Mouse (Mus musculus) brain, adult 2 months (tissue): Measurements from ENCODE around the gene Zfp488.

Source experiments
- DNase-seq: peaks from one replicate; pipeline ENCODE4 v3.0.0; 2011; ENCODE audit warnings: low read depth, low spot score

Gene Zfp488

DNA sequence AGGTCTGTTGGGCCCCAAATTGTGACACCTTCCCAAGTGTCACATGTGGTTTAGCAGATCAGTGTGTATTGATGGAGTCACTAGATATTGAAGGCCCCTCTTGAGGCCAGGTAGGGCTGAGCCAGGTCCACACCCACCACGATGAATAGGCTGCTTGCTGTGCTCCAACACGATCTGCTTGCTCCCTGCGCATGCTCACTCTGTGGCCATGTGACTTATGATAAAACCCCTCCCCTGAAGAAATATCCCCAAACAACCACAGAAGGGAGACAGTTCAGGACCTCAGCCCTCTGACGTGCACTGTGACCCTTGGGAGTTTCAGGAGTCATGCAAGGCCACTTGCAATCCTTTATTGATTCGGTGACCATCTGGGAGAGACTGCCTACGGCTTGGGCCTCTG is 32.4 kb downstream of the Zfp488 start:
- no peak for DNase-seq

DNA sequence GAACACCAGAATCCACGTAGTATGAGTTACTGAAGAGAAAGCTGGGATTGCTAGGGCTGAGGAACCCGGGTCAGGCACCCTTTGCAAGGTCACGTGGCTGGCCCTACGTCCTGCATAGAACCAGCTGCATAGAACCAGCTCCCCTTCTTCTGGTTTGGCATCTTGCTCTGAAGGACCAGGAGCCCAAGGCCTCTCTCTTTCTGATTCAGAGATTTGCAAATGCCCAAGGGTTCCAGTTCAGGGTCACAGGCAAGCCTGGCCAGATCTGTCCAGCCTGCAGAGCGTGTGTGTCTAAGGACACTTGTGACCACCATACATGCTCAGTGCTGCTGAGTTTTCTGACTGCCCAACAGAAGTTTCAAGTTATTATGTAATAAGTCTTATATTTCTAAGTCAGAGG is 36.3 kb downstream of the Zfp488 start:
- DNase-seq: no peak

DNA sequence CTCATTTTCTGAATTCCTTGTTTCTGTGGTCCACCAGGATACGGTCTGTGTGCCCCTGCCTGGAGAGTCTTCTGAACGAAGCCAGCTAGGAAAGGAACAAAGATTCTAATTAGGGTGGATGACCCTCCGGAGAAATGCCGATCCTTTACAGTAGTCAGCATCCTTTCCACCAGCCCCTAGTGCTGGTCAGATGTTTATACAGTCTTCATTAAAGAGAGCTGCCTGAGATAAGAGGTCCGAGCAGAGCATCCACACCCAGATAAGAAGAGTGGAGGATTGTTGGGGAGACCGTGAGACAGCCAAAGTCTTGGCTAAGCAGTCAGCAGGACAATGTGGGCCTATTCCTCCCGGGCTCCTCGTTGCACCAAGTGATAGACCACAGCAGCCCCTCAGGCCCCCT is 37.8 kb downstream of the Zfp488 start, which contains the start of gene Gdf2:
Gdf2 (plus strand) TSS at position 301 of the 400 bp plus-strand sequence.
- DNase-seq: no peak

DNA sequence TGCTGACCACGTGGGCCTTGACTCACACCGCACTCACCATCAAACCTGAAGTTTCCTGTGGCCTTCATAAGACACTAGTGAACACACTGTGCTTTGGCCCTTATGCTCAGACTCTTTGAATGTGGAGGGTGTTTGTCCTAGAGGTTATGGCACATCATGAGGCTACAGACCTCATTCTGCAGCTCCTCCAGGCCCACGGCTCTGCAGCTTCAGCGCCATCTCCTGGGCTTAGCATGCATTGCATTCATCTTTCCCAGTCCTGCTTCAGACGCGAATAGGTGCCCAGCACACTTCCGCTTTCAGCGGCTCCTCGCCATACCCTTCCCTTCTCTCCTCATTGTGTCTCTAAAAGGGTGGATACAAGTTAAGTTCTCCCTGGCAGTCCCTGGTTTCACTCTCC is 39.4 kb downstream of the Zfp488 start:
- peak; percentile 83 for DNase-seq

DNA sequence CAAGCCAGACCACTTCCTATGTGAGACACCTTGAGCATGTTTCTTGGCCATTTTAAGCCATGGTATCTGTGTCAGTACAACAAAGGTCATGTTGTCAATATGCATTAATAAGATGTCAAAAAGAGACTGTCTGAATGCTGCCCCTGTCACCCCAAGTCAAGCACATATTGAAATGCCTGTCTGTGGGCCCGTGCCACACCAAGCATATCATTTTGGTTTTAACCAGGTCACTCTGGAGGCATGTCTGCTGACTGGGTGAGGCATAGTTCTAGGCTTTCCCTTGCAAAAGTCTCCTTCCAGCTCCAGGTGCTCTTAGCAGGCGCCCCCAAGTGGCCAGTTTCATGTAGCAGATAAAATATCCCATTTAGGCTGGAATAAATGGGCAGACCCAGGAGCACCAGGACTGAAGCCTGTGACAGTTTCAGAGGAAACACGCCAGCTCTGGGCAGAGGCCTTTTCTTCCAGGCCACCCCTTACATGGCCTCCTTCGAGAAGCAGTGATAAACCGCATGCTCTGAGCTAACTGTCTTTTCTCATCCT is 44.7 kb downstream of the Zfp488 start:
- DNase-seq: peak; percentile 59

DNA sequence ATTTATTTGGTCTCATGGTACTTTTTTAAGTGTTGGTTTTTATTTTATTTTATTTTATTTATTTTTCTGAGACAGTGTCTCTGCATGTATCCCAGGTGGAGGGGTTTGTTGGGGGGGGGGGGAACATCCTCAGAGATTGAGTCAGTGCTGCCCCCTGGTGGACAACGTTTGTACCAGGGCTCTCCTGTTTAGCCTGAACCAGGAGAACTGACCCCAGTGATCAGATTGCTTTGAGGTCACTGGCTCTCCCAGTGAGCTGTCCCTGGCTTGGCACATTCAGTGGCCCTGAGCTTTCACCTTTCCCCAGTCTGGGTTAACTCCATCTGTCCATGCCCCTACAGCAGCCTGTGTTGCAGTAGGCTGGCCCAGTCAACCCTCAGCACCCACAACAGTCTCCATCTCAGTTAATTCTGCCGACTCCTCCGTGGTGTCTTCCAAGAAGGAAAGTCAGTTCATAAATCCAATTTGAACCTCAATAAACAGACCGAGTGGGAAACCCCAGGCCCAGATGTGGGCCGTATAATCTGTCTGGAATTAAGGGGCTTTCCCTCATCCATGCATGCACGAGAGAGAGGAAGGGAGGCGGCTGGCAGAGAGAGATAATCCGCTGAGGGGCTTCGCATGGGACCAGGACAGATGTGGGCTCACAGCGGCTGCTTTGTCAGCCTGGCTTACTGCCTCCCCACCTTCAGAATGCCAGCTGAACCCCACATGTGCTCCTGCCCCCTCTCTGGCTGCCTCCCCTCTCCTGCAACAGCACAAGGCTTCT is 45.4 kb downstream of the Zfp488 start:
- peak; percentile 59 for DNase-seq

DNA sequence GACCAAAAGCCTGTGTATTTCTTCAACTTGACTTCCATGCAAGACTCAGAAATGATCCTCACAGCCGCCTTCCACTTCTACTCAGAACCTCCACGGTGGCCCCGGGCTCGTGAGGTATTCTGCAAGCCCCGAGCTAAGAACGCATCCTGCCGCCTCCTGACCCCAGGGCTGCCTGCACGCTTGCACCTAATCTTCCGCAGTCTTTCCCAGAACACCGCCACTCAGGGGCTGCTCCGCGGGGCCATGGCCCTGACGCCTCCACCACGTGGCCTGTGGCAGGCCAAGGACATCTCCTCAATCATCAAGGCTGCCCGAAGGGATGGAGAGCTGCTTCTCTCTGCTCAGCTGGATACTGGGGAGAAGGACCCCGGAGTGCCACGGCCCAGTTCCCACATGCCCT is 46.7 kb downstream of the Zfp488 start:
- DNase-seq: no peak

DNA sequence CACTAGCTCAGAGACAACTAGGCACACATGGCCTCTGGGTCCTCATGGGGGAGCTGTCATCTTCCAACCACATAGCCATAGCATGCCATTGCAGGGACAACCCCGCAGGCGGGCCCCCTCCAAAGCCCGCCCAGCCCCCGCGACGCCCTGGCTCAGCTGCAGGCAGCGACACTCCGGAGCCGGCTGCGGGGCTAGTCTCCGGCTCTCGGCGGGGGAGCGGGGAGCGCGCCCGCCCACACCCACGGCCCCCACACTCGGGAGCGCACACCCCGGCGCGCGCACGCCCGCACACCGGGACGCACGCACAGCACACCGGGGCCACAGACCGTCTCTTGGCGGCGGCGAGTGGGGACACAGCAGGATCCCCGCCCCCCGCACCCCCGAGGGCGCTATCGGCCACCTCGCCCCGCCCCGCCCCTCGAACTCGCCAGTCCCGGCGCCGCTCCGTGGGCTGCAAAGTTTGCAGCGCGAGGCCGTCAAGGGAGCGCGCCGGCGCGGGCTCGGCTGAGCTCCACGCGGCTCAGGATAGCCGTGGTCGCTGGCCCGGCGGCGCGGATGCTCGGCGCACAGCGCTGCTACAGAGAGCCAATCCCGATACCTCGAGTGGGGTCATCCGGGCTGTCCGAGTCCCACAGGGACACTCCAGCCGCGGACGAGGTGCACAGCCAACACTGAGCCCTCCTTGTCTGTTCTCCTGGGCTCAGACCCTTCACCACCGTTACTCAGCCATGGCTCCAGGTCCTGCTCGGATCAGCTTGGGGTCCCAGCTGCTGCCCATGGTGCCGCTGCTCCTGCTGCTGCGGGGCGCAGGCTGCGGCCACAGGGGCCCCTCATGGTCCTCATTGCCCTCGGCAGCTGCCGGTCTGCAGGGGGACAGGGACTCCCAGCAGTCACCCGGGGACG is 55.1 kb downstream of the Zfp488 start, which contains the start of gene Gdf10:
Gdf10 (plus strand) TSS at position 420 of the 903 bp plus-strand sequence.
- peak; percentile 34 for DNase-seq

DNA sequence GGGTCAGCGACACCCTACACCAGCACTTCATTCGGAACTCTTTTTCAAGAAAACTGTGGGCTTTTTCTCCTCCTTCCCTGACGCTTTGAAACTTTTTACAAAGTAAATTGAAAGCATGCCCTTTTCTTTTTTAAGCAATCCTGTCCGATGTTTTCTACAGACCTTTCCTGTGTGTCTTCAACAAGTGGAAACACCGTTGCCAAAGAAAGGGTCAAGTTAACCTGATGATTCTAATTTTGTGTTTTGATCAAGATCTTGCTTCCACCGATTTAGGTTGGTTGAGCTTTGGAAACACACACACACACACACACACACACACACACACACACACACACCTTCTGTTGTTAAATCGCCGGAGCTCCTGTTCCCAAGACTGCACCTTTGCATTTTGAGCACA is 55.8 kb downstream of the Zfp488 start:
- DNase-seq: no peak

DNA sequence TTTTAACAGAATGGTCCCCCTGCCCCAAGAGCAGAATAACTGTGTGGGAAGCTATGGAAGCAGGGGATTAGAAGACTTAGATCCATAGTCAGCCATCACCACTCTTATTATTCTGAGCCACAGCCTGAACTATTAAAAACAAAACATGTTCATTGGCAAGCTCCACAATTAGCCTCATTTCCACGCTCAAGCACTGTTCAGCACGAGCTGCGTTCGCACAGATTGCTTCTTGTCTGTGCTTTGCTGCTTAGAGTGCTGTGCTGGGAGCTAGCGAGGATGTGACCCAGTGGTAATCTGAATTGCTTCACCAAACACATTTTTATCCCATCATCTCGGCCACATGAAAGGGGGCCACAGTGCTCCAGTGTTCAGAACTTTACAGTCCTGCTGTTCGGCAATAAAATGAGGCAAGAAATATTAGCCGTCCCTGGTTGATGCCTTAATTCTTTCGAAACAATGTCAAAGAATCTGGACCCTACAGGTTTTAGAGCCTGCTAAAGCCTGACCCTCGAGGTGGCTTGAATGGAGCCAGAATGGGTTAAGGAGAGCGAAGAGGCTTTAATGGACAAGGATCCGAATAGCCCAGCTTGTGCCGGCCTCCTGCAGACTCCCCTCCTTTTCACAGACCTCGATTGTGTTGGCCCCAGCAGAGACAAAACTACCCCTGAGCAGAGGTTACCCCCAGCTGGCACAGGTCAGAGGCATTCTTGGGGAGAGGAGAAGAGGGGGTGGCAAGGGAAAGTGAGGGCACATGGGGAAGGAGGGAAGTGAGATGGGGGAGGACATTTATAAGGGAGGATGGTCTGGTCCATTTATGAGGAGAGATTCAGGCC is 57.6 kb downstream of the Zfp488 start:
- DNase-seq: peak; percentile 59
